In genomic region chr17:64337220-64337619, GRCm38 (mm10) we compare ENCODE assay signal across 22 mouse cellular contexts. TPM values are rescaled to one million over a fixed set of nuclear protein-coding genes. Genes with fewer than 3 reads are reported as not detected.
A peak's percentile ranks its signal among the peaks of the same experiment; 100 is the strongest.
DNase-seq lines count a peak whose midpoint lies in the region; ATAC-seq and TF ChIP-seq lines count a peak whose summit lies in the region.
"Had no signal": no experiment of that assay in that cellular context is flagged by ENCODE, and none has a peak within 500 bp of the region (broad histone marks: within the 10 kb centered on the region; RNA-seq: fewer than 3 reads in every experiment).

No protein-coding gene starts in this region.

- no peak for TF ChIP-seq POLR2A in cerebellum, adult 2 months (IDR thresholded peaks at IDR 0.05; ENCODE audit: borderline replicate concordance, insufficient read depth, low read length)

- DNase-seq in cerebellum, adult 2 months = peak; percentile 42 to 77
- DNase-seq in cerebellum, adult 9-10 months = no peak
- peak; percentile 21 for DNase-seq in heart, postnatal 4 days
- no peak for DNase-seq in heart, postnatal 25 days (ENCODE audit: low spot score)
- DNase-seq in cerebellum, postnatal 10 days = peak; percentile 69 to 80
- DNase-seq in cerebellum, postnatal 25 days = peak; percentile 56 to 69
- DNase-seq: adrenal gland, adult 2 months; adrenal gland, postnatal 25 days; embryo, embryonic 11 days; gastrocnemius, postnatal 10 days; kidney, adult 8-10 months had no signal

- WGBS in cerebellum, adult 2 months = 16% methylated on average over 4 of the region's 4 CpGs

- no peak for TF ChIP-seq CTCF in cerebellum, adult 2 months (IDR thresholded peaks at IDR 0.05; ENCODE audit: borderline replicate concordance, insufficient read depth, low read depth, low read length)

- H3K4me3 ChIP-seq in cerebellum, adult 2 months (replicated peaks; ENCODE audit: insufficient read depth, low read depth, low read length) = no peak overlapping the region
- H3K4me3 ChIP-seq: embryonic facial prominence, embryonic 15.5 days; erythroblast, embryonic 14.5 days; forebrain, embryonic 10.5 days; heart, adult 2 months; heart, embryonic 13.5 days; hindbrain, embryonic 12.5 days had no signal

- H3K27ac ChIP-seq in cerebellum, adult 2 months (ENCODE audit: insufficient read depth, low read length) = no peak overlapping the region
- H3K27ac ChIP-seq: embryonic facial prominence, embryonic 15.5 days; forebrain, embryonic 10.5 days; heart, adult 2 months; heart, embryonic 13.5 days; hindbrain, embryonic 12.5 days had no signal

- no peaks in the 10 kb centered on the region for H3K27me3 ChIP-seq in cerebellum, adult 2 months (ENCODE audit: control insufficient read depth, insufficient read depth, low read length)
- H3K27me3 ChIP-seq: embryonic facial prominence, embryonic 15.5 days; heart, embryonic 13.5 days; hindbrain, embryonic 12.5 days had no signal

- no peak for ATAC-seq in megakaryocyte-erythroid progenitor cell, adult 5-6 weeks (replicated peaks; ENCODE audit: low FRiP score, low TSS enrichment, poor library complexity, severe bottlenecking)
- ATAC-seq: forebrain, embryonic 14.5 days; hindbrain, embryonic 16.5 days; inflammation-experienced regulatory T-cells, adult 6 months; intestine, postnatal 0 days had no signal

- intact Hi-C loops in heart, postnatal 25 days (cut with DNase I) = no loop called here

- H3K4me1 ChIP-seq in cerebellum, adult 2 months (ENCODE audit: control insufficient read depth, insufficient read depth, low read length) = no peaks in the 10 kb centered on the region
- H3K4me1 ChIP-seq: hindbrain, embryonic 12.5 days had no signal

RNA-seq across cellular contexts. Expression of gene Pja2, which starts 5.5 kb away (rescaled TPM):
- polyA plus RNA-seq in cerebellum, adult 2 months (2012; rRNA removed) = 150 and 160 TPM in 2 replicates
- total RNA-seq in heart, postnatal 4 days (2021) = 100 to 1,000 TPM; 141 to 149 TPM
- total RNA-seq in heart, postnatal 25 days (2021) = 100 to 1,000 TPM; 105 to 113 TPM
- total RNA-seq in megakaryocyte-erythroid progenitor cell, adult 5-6 weeks (2014; fragmentation: Nextera tagmentation) = 22.4 and 32.8 TPM in 2 replicates
- total RNA-seq in megakaryocyte-erythroid progenitor cell, adult 5-6 weeks (2017) = 32.3 and 35.8 TPM in 2 replicates

Comparison
In these comparisons a context has a peak if more than half of its experiments do, and no peak if none do; other contexts are left out.
1. DNase-seq: peak in cerebellum, adult 2 months (2 of 2), heart, postnatal 4 days (single experiment), cerebellum, postnatal 10 days (2 of 2) and cerebellum, postnatal 25 days (2 of 2); none in cerebellum, adult 9-10 months (single experiment) and heart, postnatal 25 days (single experiment).